Mouse (Mus musculus) lung, embryonic 16.5 days (tissue): ENCODE results near the gene Lrrn1. TPM values are rescaled to one million over a fixed set of nuclear protein-coding genes. Genes with fewer than 3 reads are reported as not detected.

ENCODE experiments used
- ATAC-seq: fragments of 200-750 bp; cut with Nextera tagmentation; 2 replicates; pipeline ENCODE4 v1.8.0; 2017; ENCODE audit warnings: low read depth, mild to moderate bottlenecking, moderate library complexity
- H3K27ac ChIP-seq: fragments of 300-500 bp; sonication (generic); 2 replicates; pipeline ENCODE4 v1.5.1; 2014; ENCODE audit warnings: mild to moderate bottlenecking, control low read depth, low read length
- H3K27me3 ChIP-seq: fragments of 300-500 bp; sonication (generic); 2 replicates; pipeline ENCODE4 v1.6.1; 2014; ENCODE audit warnings: low read depth, low read length, mixed read lengths; ENCODE audit not compliant: control insufficient read depth, insufficient read depth
- H3K36me3 ChIP-seq: fragments of 300-500 bp; sonication (generic); 2 replicates; pipeline ENCODE4 v1.6.1; 2014; ENCODE audit warnings: low read length; ENCODE audit not compliant: control insufficient read depth, insufficient read depth
- H3K4me1 ChIP-seq: fragments of 300-500 bp; sonication (generic); replicated peaks from 2 replicates; pipeline ENCODE4 v1.6.1; 2014; ENCODE audit warnings: low read length, mixed read lengths; ENCODE audit not compliant: control insufficient read depth, insufficient read depth
- H3K4me2 ChIP-seq: fragments of 300-500 bp; sonication (generic); 2 replicates; pipeline ENCODE4 v1.6.1; 2014; ENCODE audit warnings: low read depth, low read length, control low read depth
- H3K4me3 ChIP-seq: fragments of 300-500 bp; sonication (generic); 2 replicates; pipeline ENCODE4 v1.5.1; 2014; ENCODE audit warnings: mild to moderate bottlenecking, low read length, control low read depth
- H3K9ac ChIP-seq: fragments of 300-500 bp; sonication (generic); 2 replicates; pipeline ENCODE4 v1.6.1; 2014; ENCODE audit warnings: low read length, control low read depth
- H3K9me3 ChIP-seq: fragments of 300-500 bp; sonication (generic); 2 replicates; pipeline ENCODE4 v1.6.1; 2016; ENCODE audit warnings: low read length; ENCODE audit not compliant: control insufficient read depth
- WGBS: fragments of 180-500 bp; shearing (Covaris S2); extraction: QIAGEN DNeasy Blood & Tissue Kit; methylation state at CpG from one replicate; pipeline ENCODE4 v1.1.7; 2014; 5-methylcytosine and 5-hydroxymethylcytosine counted together
- polyA plus RNA-seq: library from polyadenylated mRNA; unstranded; fragments of >200 nt; fragmentation: Nextera tagmentation; extraction: Ambion mirVana; gene quantifications from 2 replicates; pipeline ENCODE4 v1.2.1, GENCODE M21; 2015

The Lrrn1 gene
- polyA plus RNA-seq, 1 experiment from 2014 or later, result 10.9 TPM

DNA sequence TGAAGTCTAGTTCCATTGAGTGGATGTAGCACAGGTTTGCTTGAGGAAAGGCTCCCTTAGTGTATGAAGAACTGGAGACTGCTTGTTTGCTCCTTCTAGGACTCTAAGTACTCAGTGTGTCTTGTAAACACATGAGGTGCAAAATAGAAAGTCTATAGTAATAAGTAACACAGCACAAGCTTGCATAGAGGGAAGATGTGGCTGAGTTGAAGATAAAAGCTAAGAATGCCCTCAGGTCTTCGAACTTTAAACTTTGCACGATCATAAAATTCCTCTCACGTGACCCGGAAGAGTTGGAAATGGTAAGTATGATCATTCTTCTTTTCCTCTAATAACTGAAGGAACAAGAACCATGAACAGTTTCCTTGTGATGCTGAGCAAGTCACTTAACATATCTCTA is 7.1 kb downstream of the Lrrn1 start:
- Histone ChIP-seq H3K27ac (no peak overlapping the region), H3K36me3 (no peaks in the 10 kb centered on the region), H3K9ac (no peak overlapping the region), H3K9me3 (no peaks in the 10 kb centered on the region), H3K4me1 (no peaks in the 10 kb centered on the region), H3K4me2 (no peak overlapping the region), H3K27me3 (peaks cover 1% of the 10 kb centered on the region; the same call in 1 of the 2 replicates), H3K4me3 (no peak overlapping the region)
- no peak for ATAC-seq
- 81% methylated on average over 4 of the region's 4 CpGs for WGBS

DNA sequence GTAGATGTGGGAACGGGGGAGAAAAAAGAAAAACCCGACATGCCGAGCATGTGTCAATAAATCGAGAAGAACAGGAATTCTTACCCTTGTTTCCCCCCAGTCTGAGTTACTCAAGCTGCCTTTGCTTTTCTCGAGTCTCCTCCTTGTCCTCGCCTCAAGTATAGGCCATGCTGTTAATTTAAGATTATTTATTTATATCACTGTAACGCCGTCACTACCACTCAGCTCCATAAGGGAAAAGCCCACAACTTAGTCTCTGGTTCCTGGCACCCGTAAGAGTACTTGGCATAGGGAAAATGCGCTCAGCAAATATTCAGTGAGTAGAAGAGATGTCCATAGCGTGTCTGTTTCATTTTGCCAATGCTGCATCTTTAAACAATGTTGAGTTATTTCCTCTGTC is 11.7 kb downstream of the Lrrn1 start:
- Histone ChIP-seq H3K9ac (no peak overlapping the region), H3K36me3 (no peaks in the 10 kb centered on the region), H3K4me1 (no peaks in the 10 kb centered on the region), H3K27me3 (no peaks in the 10 kb centered on the region), H3K27ac (no peak overlapping the region), H3K4me3 (no peak overlapping the region), H3K4me2 (no peak overlapping the region), H3K9me3 (no peaks in the 10 kb centered on the region)
- 64% methylated on average over 11 of the region's 11 CpGs for WGBS
- ATAC-seq, result no peak

DNA sequence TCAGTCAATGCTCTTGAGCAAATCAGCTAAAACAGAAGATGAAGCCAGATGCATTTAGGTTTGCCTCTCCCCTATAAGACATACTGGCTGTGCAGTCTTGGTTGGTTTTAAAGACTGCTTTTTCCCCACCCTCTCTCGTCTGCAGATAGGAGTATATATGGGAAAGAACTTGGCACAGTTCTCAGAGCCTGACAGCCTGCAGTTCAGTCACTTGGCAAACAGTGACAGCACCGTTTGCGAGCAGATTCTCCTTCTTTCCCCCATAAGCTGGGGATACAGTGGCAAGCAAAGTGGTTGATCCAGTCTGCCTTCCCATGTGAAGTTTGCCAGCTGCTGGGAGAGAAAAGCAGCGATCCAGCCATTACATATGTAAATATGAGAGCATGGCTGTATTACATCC is 12.3 kb downstream of the Lrrn1 start:
- Histone ChIP-seq H3K36me3 (no peaks in the 10 kb centered on the region), H3K4me2 (no peak overlapping the region), H3K27me3 (no peaks in the 10 kb centered on the region), H3K9me3 (no peaks in the 10 kb centered on the region), H3K4me3 (no peak overlapping the region), H3K9ac (no peak overlapping the region), H3K4me1 (no peaks in the 10 kb centered on the region), H3K27ac (no peak overlapping the region)
- ATAC-seq, result no peak
- 38% methylated on average over 4 of the region's 4 CpGs for WGBS

DNA sequence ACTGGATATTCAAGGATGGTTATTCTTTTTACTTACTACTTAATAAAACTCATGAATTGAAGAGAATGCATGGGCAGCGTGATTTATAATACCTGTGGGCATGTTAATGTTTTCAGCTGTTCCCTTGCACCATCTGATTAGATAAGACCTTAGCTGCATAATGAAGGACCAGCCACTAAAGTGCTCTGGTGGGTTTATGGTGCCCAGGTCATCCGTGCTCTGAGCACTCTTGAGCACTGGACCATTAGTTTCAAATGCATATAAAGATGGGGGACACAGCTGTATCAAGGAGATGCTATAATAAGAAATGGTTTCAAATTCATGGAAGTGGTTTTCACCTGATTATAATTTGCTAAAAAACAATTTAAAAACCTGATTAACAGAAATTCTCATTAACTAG is 16.7 kb downstream of the Lrrn1 start:
- Histone ChIP-seq H3K9me3 (no peaks in the 10 kb centered on the region), H3K27ac (no peak overlapping the region), H3K4me2 (no peak overlapping the region), H3K9ac (no peak overlapping the region), H3K4me1 (no peaks in the 10 kb centered on the region), H3K4me3 (no peak overlapping the region), H3K36me3 (no peaks in the 10 kb centered on the region), H3K27me3 (no peaks in the 10 kb centered on the region)
- ATAC-seq, result no peak
- WGBS, result 65% methylated on average over 2 of the region's 2 CpGs

DNA sequence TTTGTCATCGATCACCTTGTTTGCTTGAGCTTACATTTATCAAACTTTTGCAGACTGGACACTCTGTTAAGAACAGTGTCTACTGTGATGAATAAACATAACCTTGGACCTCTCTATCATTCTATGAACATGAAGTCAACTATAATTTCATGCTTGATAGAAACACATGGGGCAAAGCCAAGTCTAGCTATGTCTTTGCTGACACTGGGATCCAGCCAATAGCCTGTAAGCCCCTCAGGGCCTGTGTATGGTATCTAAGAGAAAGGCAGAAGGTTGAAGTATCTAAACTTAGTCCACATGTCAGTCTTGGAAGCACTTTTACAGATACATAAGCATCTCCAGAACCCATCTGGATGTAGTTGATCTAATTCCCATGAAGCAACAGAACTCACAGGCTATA is 22.9 kb downstream of the Lrrn1 start:
- no peak overlapping the region for H3K4me3 ChIP-seq
- H3K4me1 ChIP-seq, result no peaks in the 10 kb centered on the region
- no peak for ATAC-seq
- no peaks in the 10 kb centered on the region for H3K27me3 ChIP-seq
- no peak overlapping the region for H3K9ac ChIP-seq
- no peaks in the 10 kb centered on the region for H3K36me3 ChIP-seq
- no peak overlapping the region for H3K27ac ChIP-seq
- H3K4me2 ChIP-seq, result no peak overlapping the region
- 72% methylated on average over 1 of the region's 1 CpGs for WGBS
- H3K9me3 ChIP-seq, result no peaks in the 10 kb centered on the region

DNA sequence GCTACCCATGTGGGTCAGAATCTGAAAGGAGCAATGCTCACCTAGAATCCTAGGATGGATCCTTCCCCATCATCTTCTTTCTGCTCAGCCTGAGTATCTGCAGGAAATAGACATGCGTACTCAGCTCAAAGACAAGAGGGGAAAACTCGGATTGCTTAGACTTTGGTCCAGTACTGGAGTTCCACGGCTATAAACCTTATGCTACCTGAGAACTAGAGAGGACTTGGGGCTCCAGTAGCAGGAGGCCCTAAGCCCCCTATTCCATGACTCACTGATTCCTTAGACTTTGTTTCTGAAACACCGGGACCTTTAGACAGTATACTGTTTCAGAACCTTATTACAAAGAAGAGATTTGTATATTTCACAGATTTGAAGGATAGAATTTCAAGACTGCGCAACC is 25.8 kb downstream of the Lrrn1 start:
- Histone ChIP-seq H3K36me3 (no peaks in the 10 kb centered on the region), H3K27ac (no peak overlapping the region), H3K9ac (no peak overlapping the region), H3K9me3 (no peaks in the 10 kb centered on the region), H3K4me3 (no peak overlapping the region), H3K27me3 (no peaks in the 10 kb centered on the region), H3K4me2 (no peak overlapping the region), H3K4me1 (no peaks in the 10 kb centered on the region)
- no peak for ATAC-seq
- WGBS, result 77% methylated on average over 5 of the region's 5 CpGs

- no peak overlapping the region for H3K9ac ChIP-seq
- H3K4me3 ChIP-seq, result no peak overlapping the region
- H3K36me3 ChIP-seq, result no peaks in the 10 kb centered on the region
- no peak overlapping the region for H3K27ac ChIP-seq
- 69% methylated on average over 3 of the region's 3 CpGs for WGBS
- ATAC-seq, result no peak
- no peaks in the 10 kb centered on the region for H3K9me3 ChIP-seq
- no peak overlapping the region for H3K4me2 ChIP-seq
- H3K4me1 ChIP-seq, result no peaks in the 10 kb centered on the region
- no peaks in the 10 kb centered on the region for H3K27me3 ChIP-seq
Observed at GRCm38 (mm10) chr6:107556996-107557395, 27.4 kb downstream of the Lrrn1 start.

GRCm38 (mm10) chr6:107557806-107558205 is 28.2 kb downstream of the Lrrn1 start:
- ATAC-seq, result no peak
- 79% methylated on average over 3 of the region's 3 CpGs for WGBS
- no peak overlapping the region for H3K4me3 ChIP-seq
- H3K36me3 ChIP-seq, result no peaks in the 10 kb centered on the region
- no peak overlapping the region for H3K27ac ChIP-seq
- H3K9me3 ChIP-seq, result no peaks in the 10 kb centered on the region
- no peaks in the 10 kb centered on the region for H3K4me1 ChIP-seq
- H3K4me2 ChIP-seq, result no peak overlapping the region
- H3K9ac ChIP-seq, result no peak overlapping the region
- no peaks in the 10 kb centered on the region for H3K27me3 ChIP-seq

DNA sequence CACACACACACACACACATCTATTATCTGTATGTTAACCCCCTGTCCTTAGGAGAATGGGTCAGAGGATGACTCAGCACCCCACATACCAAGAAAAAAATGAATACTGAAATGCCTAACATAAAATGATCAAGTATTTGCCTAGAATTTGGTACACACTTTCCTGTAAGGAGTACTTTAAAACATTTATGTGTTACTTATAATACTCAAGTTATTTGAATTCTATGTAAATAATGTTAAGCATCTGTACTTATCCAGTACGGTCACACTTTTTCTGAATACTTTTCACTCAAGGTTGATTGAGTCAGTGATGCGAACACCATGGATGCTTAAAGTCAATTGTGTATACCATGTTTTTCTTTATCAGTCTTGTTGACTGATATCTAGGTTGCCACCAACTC is 32.7 kb downstream of the Lrrn1 start:
- Histone ChIP-seq H3K4me3 (no peak overlapping the region), H3K27ac (no peak overlapping the region), H3K36me3 (no peaks in the 10 kb centered on the region), H3K9ac (no peak overlapping the region), H3K9me3 (no peaks in the 10 kb centered on the region), H3K4me2 (no peak overlapping the region), H3K27me3 (no peaks in the 10 kb centered on the region), H3K4me1 (no peaks in the 10 kb centered on the region)
- ATAC-seq, result peak; percentile 39
- WGBS, result 55% methylated on average over 2 of the region's 2 CpGs

- no peak overlapping the region for H3K4me2 ChIP-seq
Observed at GRCm38 (mm10) chr6:107566944-107567634, 37.5 kb downstream of the Lrrn1 start.

More at GRCm38 (mm10) chr6:107566944-107567634, 37.5 kb downstream of the Lrrn1 start:
- Histone ChIP-seq H3K27me3 (no peaks in the 10 kb centered on the region), H3K9ac (no peak overlapping the region), H3K4me1 (no peaks in the 10 kb centered on the region), H3K4me3 (no peak overlapping the region), H3K27ac (peak overlapping the region; percentile 32), H3K9me3 (0 out of 2 replicates have a peak, but pooled peaks cover 2% of the 10 kb centered on the region), H3K36me3 (no peaks in the 10 kb centered on the region)
- ATAC-seq, result peak; percentile 88
- 42% methylated on average over 12 of the region's 12 CpGs for WGBS
